Mouse (Mus musculus): ENCODE measurements around the gene Zscan2.

GRCm38 (mm10) chr7:80873038-80873437 is 12.3 kb downstream of the Zscan2 start:
- TF ChIP-seq POLR2A (IDR thresholded peaks at IDR 0.05; ENCODE audit: low read depth, low read length) (no peak), CTCF (IDR thresholded peaks at IDR 0.05; ENCODE audit: extremely low read depth, insufficient read length, insufficient replicate concordance, low read depth, low read length) (no peak)
